Mouse (Mus musculus) megakaryocyte-erythroid progenitor cell, adult 5-6 weeks (primary cell): ENCODE results near the gene Agpat3. TPM values are rescaled to one million over a fixed set of nuclear protein-coding genes. Genes with fewer than 3 reads are reported as not detected.

Experiments used
- ATAC-seq: replicated peaks from 2 replicates; pipeline ENCODE4 v1.8.0; 2016; ENCODE audit warnings: mild to moderate bottlenecking, inconsistent platforms; ENCODE audit not compliant: severe bottlenecking, poor library complexity, low FRiP score, low TSS enrichment
- total RNA-seq, 2 experiments: library from RNA; stranded (forward) in 1 of 2; stranded (reverse) in 1 of 2; fragments of 200-1000, 215-1000 nt in 1 of 2; fragments of >200 nt in 1 of 2; fragmentation: Nextera tagmentation in 1 of 2; gene quantifications; 2 replicates each; pipeline ENCODE4 v1.2.3; 2014 to 2017

The Agpat3 gene
- total RNA-seq, 2 experiments from 2014 or later, result 22.9 to 23.9 TPM

DNA sequence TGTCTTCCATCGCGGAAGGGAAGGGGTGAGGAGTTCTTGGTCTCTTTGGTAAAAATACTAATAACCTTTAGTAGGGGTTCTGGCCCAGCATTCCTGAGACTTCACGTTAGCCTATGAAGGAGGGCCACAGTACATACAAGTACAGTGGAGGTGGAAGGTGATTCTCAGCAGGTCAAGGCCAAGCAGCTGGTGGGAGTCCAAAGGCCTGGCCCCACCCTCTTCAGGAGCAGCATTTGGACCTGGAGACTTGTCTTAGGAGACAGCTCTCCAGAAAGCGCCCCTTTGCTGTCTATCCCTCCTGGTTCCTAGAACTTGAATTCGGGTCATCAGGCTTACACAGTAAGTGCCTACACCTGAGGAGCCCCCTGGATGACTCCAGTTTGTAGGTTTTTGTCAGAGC is 119.1 kb downstream of the Agpat3 start:
- no peak for ATAC-seq

DNA sequence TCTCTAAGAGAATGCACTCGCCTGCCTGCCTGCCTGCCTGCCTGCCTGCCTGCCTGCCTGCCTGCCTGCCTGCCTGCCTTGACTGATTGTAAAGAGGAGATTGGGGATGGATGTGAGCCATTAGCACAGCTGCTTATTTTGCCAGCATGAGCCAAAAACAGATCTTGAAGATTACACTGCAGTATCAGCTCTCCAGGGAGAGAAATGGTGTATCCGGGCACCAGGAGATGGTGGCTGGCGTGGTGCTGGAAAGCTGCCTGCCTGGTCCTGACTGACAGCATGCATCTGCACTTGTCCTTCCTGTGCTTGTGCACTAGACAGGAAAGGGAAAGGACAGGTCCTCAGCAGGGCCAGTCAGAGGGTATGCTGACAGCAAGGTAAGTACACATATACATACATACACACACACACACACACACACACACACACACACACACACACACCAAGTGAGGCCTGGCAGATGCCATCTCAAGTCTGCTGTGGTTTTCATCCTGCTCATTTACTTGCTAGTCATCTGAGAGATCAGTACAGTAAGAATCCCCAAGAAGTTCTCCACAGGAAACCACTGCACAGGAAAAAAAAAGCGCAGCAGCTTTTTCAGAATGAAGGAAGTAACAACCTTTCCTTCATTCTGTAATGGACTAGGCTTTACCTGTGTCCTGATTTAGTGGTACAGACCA is 119.8 kb downstream of the Agpat3 start:
- peak; percentile 71 for ATAC-seq

DNA sequence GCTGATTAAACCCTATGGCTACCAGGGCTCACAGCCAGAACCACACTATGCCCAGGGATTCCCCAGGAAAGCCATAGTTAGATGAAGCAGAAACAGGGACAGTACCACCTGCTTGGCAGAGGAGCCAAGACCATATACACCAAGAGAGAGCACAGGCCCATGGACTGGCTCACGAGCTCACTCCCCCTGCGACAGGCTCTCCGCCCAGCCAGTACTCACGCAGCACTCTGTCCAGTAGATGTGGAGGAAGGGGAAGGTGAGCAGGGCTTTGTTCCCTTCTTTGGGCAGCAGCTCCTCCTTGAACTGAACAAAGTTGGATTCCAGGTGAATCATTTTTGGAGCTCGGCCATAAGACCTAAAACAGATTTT is 123.7 kb downstream of the Agpat3 start:
- no peak for ATAC-seq

DNA sequence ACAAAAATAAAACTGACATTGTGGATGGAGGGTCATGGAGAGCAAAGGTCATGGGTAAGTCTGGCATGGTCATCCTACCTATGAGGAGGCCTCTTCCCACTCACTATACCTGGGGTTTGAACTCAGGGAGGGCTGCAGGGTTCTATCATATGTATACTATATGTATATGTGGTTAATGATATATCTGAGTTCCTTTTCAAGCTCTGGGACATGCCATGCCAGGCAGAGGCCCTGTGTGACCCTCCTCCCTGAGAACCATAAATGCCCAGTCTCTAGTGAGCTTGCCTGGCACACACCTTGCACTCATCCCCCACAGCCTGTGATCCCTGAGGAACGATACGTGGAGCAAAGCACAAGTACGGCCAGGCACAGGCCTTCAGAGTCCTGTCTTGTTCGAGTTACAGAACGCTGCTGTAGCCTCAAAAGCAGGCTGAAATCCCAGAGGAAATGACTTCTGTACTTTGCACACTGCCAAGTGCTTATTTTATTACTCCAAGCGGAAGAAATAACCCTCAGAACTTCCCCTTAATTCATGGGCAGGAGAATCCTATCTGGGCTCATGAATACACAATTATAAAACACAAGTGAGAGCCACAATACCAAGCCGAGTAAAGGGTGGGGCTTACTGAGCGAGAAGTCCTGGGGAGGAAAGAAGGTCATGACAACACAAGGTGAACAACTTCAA is 124.3 kb downstream of the Agpat3 start:
- no peak for ATAC-seq

DNA sequence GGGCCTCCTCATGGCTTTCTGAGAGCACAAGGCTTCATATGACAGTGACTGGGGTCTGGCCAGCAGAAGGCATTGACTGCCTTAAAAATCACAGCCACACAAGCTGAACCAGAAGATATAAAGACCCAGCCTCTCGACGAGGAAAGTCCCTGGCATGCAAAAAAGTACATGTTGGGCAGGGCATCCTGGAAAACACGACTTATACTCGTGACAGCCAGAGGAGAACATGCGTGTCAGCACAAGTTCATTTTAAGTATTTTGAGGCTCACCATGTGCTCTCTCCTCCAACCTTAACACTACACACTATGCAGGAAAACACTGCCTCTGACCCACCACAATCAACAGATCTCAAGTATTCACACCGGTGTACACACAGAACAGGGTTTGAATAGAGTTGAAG is 128.2 kb downstream of the Agpat3 start:
- ATAC-seq, result no peak

DNA sequence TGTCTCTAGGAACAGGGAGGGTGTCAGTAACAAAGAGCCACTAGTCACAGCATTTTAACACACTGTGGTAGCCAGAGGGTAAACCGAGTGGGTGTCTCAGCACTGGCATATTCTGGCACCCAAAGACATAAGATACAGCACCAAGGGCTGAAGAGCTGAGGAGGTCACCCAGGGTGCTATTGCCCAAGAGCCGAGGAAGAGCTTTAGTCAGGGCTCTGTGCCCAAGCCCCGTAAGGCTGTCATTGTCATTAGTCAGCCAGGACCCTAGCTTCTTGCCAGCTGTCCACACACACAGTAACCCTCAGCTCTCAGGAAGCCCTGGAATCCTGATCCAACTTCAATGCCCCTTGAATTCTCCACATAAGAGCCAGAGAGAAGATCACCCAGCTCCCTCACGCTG is 129.4 kb downstream of the Agpat3 start:
- ATAC-seq, result no peak

DNA sequence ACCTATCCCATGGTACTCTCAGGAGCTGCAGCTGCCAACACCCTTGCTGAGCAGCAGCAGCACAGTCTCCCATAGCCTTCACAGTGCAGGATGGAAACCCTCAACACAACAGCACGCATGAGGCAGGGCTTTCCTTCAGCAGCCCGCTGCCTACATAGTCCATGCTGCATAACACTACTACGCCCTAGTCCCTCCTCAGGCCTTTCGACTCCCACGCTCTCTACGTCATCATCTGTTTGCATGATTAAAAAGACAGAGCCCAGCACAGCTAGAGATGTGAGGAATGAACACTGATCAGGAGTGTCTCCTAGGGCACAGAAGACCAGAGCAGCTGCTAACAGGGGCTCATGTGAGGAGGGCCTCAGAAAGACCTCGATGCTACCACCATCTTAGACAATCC is 131.0 kb downstream of the Agpat3 start:
- ATAC-seq, result no peak

DNA sequence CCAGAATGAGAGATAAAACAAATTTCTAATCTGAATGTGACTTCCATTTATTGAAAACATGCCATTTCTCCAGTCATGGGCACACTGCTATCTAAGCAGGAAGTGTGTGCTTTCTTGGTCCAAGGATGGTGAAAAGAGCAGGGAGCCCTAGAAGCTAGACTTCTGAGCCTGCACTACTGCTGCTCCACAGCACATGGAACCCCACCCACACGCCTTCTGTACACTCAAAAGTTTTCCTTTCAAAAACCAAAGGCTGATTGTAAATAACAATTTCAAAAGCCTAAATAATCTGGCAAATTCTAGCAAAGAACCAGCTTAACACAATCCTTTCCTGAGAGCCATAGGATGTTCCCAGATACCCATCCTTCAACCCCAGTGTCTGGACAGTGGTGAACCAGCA is 132.8 kb downstream of the Agpat3 start:
- no peak for ATAC-seq

Other genes starting within 250 kb of the Agpat3 start
- 42.1 and 48.7 TPM in 2 replicates for gene D10Jhu81e, start 182.7 kb downstream of the Agpat3 start, total RNA-seq (2014; fragmentation: Nextera tagmentation)
- gene D10Jhu81e, start 182.7 kb downstream of the Agpat3 start, total RNA-seq (2017), result 94.9 and 103 TPM in 2 replicates
- gene Pwp2, start 167.3 kb downstream of the Agpat3 start, total RNA-seq (2014; fragmentation: Nextera tagmentation), result 25.5 and 31.4 TPM in 2 replicates
- gene Pwp2, start 167.3 kb downstream of the Agpat3 start, total RNA-seq (2017), result 37.0 and 47.2 TPM in 2 replicates
- 52.9 and 57.7 TPM in 2 replicates for gene Trappc10, start 107.8 kb downstream of the Agpat3 start, total RNA-seq (2014; fragmentation: Nextera tagmentation)
- 26.6 and 29.5 TPM in 2 replicates for gene Trappc10, start 107.8 kb downstream of the Agpat3 start, total RNA-seq (2017)
- 202 and 217 TPM in 2 replicates for gene Rrp1, start 60.6 kb upstream of the Agpat3 start, total RNA-seq (2014; fragmentation: Nextera tagmentation)
- gene Rrp1, start 60.6 kb upstream of the Agpat3 start, total RNA-seq (2017), result 450 and 532 TPM in 2 replicates
- 55.3 and 72.9 TPM in 2 replicates for gene Cstb, start 73.2 kb upstream of the Agpat3 start, total RNA-seq (2014; fragmentation: Nextera tagmentation)
- gene Cstb, start 73.2 kb upstream of the Agpat3 start, total RNA-seq (2017), result 28.9 and 35.7 TPM in 2 replicates
- gene Pdxk, start 112.5 kb upstream of the Agpat3 start, total RNA-seq (2014; fragmentation: Nextera tagmentation), result 19.2 and 20.1 TPM in 2 replicates
- gene Pdxk, start 112.5 kb upstream of the Agpat3 start, total RNA-seq (2017), result 8.5 and 16.1 TPM in 2 replicates
- gene Olfr1358, start 164.9 kb upstream of the Agpat3 start, total RNA-seq (2014; fragmentation: Nextera tagmentation), result not detected in 2 replicates
- not detected in 2 replicates for gene Olfr1358, start 164.9 kb upstream of the Agpat3 start, total RNA-seq (2017)
- 64.4 and 85.5 TPM in 2 replicates for gene Ilvbl, start 221.9 kb upstream of the Agpat3 start, total RNA-seq (2014; fragmentation: Nextera tagmentation)
- 10.2 and 38.3 TPM in 2 replicates for gene Ilvbl, start 221.9 kb upstream of the Agpat3 start, total RNA-seq (2017)
- 0.32 TPM in 1 of 2 replicates, not detected in the other for gene Syde1, start 239.5 kb upstream of the Agpat3 start, total RNA-seq (2014; fragmentation: Nextera tagmentation)
- gene Syde1, start 239.5 kb upstream of the Agpat3 start, total RNA-seq (2017), result not detected in 2 replicates